Mouse (Mus musculus): ENCODE measurements at regions not wholly inside any gene's neighbourhood (a gene's known extent, or its start where the extent isn't known, plus 50 kb on each side); places are given as distances from the start of the nearest gene placed in this dataset.

DNA sequence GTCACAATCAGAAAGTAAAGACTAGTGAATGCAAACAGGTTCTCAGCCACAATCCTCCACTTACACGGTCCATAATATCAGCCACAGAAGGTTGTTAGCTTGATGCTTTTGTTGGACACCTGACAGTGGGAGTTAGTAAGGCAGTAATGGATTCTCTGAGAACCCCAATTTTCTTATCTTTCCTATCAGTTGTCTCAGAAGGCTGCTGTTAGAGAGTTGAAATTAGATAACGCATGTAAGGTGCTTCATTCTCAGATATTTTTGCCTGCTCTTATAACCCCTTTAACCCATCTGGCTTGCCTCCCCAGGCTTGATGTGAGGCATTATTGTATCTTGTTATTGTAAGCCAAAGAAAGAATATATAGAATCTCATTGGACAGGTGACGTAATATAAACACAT is 63.0 kb upstream of the Ube2e3 start:
- no peak for DNase-seq (ENCODE audit: low spot score)

DNA sequence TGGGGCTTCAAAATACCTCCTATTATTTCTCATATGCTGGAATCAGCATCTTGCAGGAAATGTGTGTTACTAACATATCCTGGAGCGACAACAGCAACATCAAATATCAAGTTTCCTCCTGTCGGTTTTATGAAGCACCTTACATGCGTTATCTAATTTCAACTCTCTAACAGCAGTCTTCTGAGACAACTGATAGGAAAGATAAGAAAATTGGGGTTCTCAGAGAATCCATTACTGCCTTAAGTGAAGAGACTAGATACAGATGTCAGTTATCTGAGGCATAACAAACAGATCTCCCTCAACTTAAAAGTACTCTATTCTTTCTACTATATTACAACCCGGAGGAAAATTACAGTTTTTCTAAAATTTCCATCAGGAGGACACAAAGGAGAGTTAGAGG is 64.4 kb upstream of the Ube2e3 start:
- DNase-seq (ENCODE audit: low spot score) = no peak

DNA sequence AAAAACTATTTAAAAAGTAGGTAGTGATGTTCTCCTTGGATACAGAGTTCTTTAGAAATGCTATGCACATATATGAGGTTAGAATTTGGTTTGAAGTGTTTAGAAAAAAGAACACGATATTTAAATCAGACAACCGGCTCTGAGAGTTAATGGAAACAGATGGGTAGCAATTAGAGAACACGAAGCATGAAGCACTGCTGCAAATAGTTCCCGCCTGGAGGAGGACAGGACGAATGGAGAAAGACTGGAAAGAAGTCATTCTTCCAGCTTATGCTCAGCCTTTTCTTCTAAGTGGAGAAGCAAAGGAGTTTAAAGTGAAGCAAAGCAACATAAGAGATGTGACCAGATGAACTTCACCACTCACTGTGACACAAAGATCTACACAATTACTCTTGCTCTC is 72.5 kb upstream of the Ube2e3 start:
- DNase-seq (ENCODE audit: low spot score) = no peak

DNA sequence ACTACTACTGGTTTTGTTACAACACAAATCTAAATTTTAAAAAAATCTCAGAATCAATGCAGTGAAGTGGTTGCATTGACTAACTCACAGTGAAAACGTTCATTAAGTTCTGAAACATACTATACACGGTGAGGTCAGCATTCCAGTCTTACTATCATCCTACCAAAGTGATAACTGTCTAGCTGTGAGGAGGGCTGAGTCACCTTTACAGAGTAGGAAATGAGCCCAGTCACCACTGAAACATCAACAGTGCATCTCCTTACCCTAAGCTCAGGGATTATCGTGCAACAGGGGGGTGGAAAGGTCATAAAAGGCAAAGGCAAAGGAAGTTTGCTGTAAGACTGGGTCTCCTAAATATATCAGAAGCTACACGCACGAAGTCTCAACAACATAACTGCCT is 73.2 kb upstream of the Ube2e3 start:
- DNase-seq (ENCODE audit: low spot score) = no peak

DNA sequence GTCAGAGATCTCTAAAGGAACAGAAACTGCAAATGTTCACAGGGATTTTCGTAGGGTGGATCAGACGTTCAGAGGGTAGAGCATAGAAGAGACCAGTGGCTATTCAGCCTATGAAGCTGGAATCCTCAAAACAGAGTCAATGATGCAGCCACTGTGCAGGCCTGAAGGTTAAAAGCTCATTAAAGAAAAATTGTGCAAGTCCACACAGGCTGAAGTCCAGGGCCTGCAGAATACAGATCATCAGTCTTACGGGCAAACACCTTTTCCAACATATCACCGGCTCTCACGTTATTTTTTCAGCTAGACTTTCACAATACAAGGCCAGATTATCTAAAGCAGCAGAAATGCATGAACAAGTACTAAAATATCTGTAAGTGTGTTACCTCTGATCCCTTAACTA is 78.8 kb upstream of the Ube2e3 start:
- DNase-seq (ENCODE audit: low spot score) = no peak

DNA sequence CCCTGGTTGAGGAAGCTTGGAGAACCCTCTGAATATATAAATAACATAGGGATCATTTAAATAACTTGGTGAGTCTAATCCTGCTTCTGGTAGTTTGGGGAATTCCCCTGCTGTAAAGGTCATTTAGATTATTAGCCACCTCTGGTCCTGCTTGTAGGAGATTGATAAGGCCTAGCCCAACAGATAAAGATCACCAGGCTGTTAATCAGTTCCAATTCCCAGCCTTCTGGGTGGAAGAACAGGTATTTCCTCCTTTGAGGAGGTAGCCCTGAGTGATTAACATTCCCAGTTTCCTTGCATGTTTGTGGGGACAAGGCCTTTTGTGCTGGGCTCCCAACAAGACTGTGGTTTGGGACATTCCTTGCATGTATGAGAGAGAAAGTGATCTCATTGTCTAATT is 79.7 kb upstream of the Ube2e3 start:
- DNase-seq (ENCODE audit: low spot score) = no peak

DNA sequence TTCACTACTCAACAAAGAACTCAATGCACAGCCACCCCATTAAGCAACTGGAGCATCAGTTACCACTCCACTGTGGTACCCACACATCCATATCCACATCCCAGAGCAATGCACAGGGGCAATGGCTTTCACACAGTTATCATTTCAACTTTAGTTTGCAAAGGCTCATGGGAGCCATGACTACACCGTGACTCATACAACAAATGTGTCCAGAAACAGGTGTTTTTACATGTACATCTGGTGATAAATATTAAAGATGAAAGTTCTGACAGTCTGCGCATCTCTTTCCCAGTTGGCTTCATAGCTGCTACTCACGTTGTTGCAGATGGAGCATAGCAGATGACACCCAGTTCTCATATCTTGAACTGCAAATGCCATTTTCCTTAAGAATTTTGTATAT is 88.0 kb upstream of the Ube2e3 start:
- no peak for DNase-seq (ENCODE audit: low spot score)

DNA sequence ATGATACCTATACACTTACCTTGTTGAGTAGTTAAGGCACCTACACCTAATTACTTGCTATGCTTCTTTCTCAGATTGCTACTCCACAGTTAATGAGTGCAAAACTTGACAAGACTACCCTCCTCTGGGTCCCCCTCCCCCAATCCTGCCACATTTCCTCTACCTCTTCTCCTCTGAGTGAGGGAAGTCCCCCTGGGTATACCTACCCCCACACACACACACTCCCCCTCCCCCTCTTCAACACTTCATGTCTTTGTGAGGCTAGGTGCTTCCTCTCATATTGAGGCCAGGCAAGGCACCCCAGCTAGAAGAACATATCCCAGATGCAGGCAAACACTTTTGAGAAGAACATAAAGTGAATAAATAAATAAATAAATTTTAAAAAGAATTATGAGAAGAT is 90.3 kb upstream of the Ube2e3 start:
- DNase-seq (ENCODE audit: low spot score) = no peak

DNA sequence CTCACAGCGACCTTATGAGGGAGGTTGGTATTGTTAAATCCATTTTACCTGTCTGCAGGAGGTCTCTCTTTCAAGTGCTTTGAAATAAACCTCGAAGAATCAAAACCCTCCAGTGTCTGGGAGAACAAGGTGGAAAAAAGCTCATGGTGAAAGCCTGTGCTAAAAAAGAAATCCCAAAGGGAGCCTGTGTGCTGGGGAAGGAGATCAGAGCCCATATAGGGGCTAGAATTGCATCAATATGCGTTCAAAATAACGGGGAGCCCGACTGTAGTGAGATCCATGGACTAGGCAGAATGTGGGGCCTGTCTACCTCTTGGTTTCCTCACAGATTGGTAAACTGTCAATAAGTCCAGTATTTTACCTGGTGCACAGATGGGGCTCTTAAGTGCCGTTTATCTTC is 113.6 kb upstream of the Ube2e3 start:
- DNase-seq (ENCODE audit: low spot score) = no peak

DNA sequence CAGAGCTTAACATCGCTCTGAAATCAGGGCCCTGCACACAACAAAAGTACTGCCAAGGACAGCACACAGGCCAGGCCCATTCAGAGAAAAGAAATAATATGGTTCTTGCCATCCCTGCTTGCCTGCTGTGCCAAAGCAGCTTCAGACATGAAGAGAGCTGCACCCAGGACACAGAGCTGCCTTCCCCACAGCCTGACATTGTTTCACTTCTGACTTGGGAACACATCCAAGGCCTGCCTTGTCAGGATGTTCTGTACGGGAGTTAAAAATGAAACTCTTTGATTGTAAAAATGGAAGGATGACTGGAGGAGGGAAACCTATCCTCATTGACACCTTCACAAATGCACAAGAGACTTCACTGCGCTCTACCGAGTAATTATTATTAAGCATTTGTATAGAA is 114.0 kb upstream of the Ube2e3 start:
- no peak for DNase-seq (ENCODE audit: low spot score)

DNA sequence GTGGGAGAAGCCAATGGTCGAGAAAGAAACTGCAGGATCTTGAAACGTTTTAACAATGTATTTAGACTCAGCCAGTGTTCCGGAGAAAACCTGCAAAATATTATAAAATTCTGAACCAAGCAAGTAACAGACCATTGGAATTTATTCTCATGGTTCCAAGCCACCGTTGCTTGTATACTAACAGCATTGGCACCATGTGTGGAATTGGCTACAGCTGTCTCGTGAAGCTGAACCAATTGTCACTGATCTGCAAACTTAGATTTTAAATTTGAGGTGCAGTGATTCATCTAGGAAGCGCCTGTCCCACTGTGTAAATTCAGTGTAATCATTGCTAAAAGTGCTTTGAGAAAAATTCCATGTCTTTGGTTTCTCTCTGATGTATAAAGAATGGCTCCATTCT is 137.8 kb upstream of the Ube2e3 start:
- no peak for DNase-seq (ENCODE audit: low spot score)

DNA sequence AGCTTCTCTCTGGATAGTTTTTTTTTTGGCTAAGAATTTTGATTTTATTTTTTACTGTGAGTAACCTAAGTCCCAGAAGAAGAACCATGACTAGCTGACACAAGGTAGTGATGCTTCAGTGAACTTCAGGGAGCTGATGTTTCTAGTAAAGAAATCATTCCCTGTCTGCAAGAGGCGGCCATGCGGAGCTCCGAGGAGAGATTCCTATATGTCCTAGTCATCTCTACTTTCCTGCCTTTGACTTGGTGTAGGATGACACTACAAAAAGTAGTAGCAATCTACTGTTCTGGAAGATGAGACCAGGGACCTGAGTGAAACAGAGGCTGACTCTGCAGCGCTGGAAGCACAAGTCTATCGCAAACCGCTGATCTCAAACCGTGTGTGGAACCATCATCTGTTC is 141.9 kb upstream of the Ube2e3 start:
- no peak for DNase-seq (ENCODE audit: low spot score)

DNA sequence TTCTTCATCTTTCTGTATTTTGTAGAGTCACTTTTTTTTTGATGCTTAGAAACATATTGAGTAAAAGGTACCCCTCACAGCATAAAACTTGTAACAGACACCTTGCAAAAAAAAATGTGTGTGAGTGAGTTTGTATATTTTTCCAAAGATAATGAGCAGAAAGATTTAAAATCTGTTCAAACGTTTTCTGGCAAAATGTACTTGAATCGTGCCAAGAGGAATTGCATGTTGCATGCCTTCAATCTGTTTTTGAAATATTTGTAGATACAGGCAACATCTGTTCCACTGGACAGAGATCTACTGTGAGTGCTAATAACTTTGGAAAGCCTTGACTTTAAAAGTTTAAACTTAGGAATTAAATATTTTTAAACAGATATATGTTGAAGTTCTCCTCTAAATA is 143.5 kb upstream of the Ube2e3 start:
- DNase-seq (ENCODE audit: low spot score) = no peak

DNA sequence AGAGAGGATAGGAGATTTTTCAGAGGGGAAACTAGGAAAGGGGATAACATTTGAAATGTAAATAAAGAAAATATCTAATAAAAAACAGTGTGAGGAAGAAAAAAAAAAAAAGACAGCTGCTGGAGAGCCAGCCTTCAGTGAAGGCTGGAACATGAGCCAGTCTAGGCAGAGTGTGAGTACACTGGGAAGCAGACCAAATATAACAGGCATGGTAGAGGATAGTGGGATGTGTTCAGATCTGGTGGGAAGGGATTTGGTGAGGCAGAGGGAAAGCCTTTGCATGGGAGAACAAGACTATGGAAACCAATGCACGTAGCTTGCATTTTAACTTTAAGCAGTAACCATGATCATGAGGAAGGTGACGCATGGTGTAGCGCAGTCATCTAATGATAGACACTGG is 144.5 kb upstream of the Ube2e3 start:
- DNase-seq (ENCODE audit: low spot score) = no peak

DNA sequence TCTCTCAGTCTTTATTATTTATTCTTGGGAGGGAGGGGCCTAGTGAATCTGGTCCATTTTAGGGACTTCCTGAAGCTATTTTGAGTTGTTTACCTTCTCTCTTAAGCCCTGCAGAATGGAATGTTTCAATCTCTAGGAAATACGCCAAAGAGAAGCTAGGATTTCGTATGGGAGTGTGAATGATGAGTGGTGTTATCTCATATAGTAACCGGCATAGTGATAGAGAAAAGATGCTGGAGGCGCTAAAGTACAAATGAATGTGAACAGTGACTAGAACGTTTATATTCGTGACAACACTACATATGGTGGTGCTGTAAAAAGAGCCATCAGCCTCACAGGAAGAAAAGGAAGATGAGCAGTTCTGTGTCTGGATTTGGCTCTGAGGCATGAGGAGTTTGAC is 145.2 kb upstream of the Ube2e3 start:
- no peak for DNase-seq (ENCODE audit: low spot score)

DNA sequence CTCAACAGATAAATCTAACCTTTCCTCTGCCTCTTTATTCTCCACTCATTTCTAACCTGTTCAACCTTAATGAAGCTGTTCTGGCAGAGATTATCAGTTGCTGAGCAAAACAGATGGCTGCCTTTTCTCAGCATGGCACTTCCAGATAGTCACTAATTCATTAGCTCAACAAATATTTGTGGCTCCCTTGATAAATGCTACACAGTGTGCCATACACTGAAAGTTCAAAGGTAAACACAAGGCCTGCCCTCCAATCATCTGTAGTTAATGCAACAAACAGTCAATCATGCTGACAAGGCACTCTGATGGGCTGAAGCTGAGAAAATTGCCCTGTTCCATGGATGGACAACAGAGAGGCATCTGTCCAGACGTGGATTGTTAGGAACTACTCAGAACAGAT is 149.4 kb upstream of the Ube2e3 start:
- no peak for DNase-seq (ENCODE audit: low spot score)

DNA sequence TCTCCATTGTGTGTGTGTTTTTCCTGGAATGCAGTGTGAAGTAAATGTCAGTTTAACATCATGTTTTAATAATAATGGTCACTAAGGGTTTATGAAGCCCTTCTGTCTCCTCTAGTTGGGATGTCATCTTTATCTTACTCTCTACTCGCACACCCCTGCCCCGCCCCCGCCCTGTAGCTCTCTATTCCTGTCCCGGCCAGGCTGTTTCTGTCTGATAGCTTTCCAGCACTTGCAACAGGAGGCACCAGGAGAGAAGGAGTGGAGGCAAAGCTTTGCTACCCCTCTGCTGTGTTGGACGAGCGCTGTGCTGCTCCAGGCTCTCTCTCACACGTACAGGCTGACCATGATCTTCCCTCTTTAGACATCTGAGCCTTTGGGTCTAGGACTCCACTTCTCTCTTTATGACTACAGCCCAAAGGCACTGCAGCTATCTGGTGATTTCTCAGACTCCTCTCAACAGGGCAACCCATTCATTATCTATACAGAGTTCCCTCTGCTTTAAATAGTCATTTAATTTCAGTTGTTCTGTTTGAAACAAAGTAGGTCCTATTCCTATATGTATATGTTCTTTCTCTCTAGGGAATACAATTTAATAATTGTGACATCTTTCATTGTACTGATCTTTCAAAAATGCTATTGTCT is 151.6 kb upstream of the Ube2e3 start:
- DNase-seq (ENCODE audit: low spot score) = no peak

DNA sequence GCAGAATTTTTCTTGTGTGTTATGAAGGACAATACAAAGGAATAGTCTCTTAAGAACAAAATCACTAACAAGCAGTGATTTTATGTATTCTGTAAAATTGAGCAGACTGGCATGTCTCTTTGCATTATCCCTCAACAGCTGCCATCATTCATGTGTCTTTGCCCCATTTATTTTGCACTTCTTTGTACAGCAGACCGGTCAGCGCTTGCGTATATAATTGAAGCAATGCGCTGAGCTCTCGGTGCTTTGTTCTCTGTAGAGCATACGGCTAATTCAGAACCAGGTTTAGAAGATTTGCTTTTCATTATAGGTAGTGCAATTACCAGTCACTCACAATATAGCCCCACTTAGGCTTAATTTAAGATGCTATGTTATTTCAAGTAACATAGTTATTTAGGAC is 173.1 kb upstream of the Ube2e3 start:
- DNase-seq (ENCODE audit: low spot score) = no peak

DNA sequence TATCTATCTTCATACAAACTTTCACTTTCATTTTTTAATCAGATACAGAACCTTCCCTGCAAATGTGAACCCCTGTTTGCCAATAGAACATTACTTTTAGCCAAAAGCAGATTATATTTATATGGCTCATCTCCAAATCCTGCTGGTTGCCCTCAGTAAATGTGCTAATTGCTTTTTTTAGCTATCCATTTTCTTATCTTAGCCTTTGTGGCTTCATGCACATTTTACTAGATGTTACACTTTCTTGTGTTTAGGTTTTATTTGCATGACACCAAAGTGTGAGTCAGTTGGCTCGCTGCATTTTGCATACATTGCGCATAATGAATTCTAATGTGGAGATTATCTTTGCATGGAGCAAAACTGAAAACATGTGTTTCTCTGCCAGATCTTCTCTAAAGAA is 211.3 kb upstream of the Ube2e3 start:
- DNase-seq (ENCODE audit: low spot score) = no peak

DNA sequence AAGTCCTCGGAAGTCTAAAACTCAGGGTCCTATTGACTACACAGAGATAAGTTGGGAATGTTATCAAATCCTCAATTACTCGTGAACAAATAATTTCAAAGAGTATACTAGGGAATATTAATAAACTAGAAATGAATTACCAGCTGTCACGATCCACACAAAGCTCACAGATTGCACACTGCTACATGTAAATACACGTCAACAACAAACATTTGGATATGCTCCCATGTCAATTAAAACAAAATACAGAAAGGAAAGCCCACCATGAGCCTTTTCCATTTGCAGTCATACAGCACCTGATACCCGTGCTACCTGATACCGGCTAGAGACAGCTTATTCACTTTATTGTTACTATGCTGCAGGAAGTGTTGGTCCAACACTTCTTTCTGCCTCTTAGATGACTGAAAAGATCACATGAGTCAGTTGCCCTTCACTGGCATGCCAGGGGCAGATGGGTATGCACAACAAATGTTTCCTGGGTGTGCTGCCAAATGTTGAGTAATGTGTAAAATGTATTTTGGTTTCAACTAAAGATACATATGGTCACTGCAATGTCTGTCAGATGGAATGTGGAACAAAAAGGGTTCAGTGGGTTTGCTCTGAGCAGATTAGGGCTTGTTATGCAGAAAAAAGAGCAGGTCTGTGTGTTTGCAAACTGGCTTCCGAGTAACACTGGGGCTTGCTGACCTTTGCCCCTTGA is 212.6 kb upstream of the Ube2e3 start:
- no peak for DNase-seq (ENCODE audit: low spot score)

DNA sequence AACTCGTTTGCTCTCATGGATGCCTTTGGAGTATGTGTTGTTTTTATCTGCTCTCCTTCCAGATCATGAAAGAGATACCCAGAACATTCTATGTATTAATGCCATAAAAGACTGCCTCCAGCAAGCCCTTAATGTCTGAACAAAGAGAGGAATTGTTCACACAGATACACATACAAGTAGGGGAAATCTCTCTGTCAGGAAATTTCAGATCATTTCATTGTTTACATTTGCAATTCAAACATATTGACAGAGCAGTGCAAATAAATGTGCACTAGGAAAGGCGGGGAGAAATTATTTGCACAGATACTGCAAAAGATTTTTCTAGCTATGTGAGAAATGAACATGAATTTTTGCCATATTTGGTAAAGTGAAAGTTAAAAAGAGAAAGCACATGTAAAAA is 216.4 kb upstream of the Ube2e3 start:
- no peak for DNase-seq (ENCODE audit: low spot score)

DNA sequence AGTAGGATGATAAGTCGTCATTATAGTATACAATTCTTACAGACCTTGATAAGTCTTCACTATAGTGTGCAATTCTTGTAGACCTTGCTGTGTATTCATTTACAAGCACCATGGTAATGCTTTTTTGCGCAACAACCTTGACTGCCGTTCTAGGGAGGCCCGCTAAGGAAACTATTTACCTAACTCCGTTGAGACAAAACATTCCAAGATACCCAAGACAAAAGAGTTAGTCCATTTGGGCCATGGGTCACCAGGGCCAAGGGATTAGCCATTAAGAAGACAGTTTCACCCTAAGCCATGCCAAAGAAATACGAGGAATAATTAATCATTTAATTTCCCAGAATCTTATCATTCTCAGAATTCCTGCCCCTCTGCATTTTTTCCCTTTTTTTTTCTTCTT is 227.6 kb upstream of the Ube2e3 start:
- DNase-seq (ENCODE audit: low spot score) = no peak

DNA sequence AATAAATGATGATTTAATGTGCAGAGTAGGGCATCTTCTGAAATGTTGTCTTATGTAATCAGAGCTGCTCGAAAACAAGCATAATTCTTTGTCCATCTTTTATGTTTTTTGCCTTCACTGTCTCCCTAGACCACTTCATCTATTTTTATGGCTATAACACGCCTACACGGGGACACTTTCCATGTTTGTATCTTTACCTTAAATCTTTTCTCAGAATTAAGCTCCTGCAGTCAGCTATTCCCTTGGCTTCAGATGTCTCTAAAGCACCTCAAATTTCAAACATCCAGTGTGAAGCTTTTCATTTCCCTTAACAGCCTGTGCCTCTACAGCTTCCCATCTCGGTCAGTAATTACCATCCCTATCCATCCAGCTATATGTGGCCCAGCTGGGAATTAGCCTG is 242.7 kb upstream of the Ube2e3 start:
- no peak for DNase-seq (ENCODE audit: low spot score)

DNA sequence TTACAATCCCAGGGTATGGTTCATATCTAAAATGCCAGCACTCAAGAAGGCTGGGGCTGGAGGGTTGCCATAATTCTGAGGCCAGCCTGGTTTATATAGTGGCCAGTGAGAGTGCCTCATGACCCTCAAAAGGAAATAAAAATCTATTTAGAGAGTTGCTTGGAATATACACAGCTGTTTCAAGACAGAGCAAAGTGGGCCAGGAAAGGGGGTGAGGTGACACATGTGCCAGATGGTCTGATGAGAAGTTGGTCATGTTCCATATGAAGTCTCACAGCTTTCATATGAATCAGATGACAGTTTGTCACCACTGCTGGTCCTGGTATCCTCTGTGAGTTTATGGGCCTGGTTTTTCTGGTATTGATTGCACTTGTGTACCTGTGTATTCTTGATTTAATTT is 261.5 kb upstream of the Ube2e3 start:
- no peak for DNase-seq (ENCODE audit: low spot score)
